Mouse (Mus musculus): ENCODE measurements at regions not wholly inside any gene's neighbourhood (a gene's known extent, or its start where the extent isn't known, plus 50 kb on each side); places are given as distances from the start of the nearest gene placed in this dataset.

DNA sequence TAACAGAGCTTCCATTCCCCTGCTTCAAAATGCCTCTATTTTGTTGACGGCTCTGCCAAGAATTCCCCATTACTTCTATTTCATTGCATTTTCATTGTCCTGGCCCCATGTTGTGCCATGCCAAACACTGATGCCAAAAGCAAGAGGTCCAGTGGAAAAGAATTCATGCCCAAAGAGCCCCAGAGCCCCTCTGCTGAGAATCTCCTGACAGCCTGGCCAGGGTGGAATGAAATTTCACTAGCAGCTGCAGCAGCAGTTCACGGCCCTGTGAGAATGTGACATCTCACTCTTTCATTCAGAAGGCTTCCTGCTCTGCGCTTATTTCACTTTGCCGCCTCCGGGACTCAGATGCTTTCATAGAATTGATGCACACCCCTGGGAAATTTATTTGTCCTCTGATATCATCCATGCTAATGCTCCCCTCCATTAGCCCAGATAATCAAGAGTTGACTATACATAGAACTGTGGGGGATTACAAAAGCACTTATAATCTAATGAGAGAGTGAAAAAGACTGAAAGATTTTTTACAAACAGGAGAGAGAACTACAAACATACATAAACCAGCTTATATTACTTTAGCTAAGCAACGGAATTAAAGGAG is 911.7 kb upstream of the Map3k7 start:
- Histone ChIP-seq H3K9me3 (replicated peaks) (no peaks in the 10 kb centered on the region), H3K36me3 (no peaks in the 10 kb centered on the region), H3K4me2 (no peak overlapping the region), H3K4me3 (no peak overlapping the region), H3K27ac (ENCODE audit: poor library complexity, severe bottlenecking) (no peak overlapping the region), H3K27me3 (replicated peaks) (no peaks in the 10 kb centered on the region), H3K9ac (no peak overlapping the region), H3K4me1 (replicated peaks) (no peaks in the 10 kb centered on the region)
- 79% methylated on average over 6 of the region's 6 CpGs for WGBS
- no peak for ATAC-seq (ENCODE audit: insufficient number of reproducible peaks, low FRiP score)

DNA sequence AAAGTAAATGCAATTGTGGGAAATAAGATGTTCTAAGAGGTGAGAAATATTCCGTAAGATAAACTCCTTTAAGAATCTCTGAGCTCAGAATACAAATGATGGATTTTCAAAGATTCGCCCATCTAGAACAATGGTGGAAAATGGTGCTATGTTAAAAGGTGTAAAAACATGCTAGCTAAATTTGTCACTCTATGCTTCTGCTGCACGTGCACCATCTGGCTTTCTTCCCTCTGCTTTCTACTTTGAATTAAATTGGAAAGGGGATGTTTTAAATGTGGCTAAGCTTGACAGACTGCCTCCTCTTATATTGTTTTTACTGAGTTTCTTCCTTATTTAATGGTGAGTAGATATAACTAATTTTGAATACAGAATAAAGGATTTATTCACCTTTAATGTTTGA is 887.7 kb upstream of the Map3k7 start:
- Histone ChIP-seq H3K4me2 (no peak overlapping the region), H3K9me3 (replicated peaks) (no peaks in the 10 kb centered on the region), H3K36me3 (no peaks in the 10 kb centered on the region), H3K4me1 (replicated peaks) (no peaks in the 10 kb centered on the region), H3K27ac (ENCODE audit: poor library complexity, severe bottlenecking) (no peak overlapping the region), H3K27me3 (replicated peaks) (no peaks in the 10 kb centered on the region), H3K4me3 (no peak overlapping the region), H3K9ac (no peak overlapping the region)
- WGBS = 78% methylated on average over 3 of the region's 3 CpGs
- ATAC-seq (ENCODE audit: insufficient number of reproducible peaks, low FRiP score) = no peak

DNA sequence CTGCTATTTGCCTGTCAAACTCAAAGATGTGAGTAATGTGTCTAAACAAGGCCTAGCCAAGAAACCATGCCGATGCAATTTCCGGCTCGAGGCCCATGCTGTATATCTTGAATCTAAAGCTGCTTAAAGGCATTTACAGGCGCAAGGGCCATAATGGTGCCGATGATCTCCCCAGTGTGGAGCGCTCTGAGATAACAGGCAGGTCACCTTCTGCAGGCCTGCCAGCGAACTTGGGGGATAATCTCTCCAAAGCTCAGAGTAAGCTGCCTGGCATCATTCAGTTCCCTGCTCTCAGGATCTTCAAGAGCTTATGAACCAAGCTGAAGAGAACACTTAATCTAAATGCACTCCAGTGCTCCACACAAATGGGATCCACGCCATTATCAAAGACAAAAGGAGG is 842.3 kb upstream of the Map3k7 start:
- no peaks in the 10 kb centered on the region for H3K27me3 ChIP-seq (replicated peaks)
- 64% methylated on average over 8 of the region's 8 CpGs for WGBS
- no peak for ATAC-seq (ENCODE audit: insufficient number of reproducible peaks, low FRiP score)
- no peaks in the 10 kb centered on the region for H3K36me3 ChIP-seq
- H3K9me3 ChIP-seq (replicated peaks) = no peaks in the 10 kb centered on the region
- H3K4me2 ChIP-seq = no peak overlapping the region
- H3K9ac ChIP-seq = no peak overlapping the region
- H3K4me1 ChIP-seq (replicated peaks) = no peaks in the 10 kb centered on the region
- H3K4me3 ChIP-seq = no peak overlapping the region
- H3K27ac ChIP-seq (ENCODE audit: poor library complexity, severe bottlenecking) = no peak overlapping the region

DNA sequence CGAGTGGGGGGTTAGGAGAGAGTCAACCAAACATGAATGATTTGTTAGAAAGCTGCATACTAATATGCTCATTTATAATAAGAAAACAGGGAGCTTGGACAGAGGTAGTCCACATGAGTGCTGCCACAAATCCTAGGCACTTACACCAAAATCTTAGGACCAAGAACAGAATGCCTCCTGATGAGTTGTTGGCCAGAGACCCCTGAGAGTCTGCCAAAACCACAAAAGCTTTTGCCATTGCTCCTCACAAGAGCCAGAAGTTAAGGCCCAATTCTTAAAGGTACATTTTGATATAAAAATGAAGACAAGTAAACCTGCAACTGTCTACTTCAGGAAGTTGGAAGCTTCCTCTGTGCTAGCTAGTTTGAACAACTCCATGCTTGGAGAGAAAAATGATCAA is 820.7 kb upstream of the Map3k7 start:
- Histone ChIP-seq H3K9me3 (replicated peaks) (no peaks in the 10 kb centered on the region), H3K4me2 (no peak overlapping the region)
- 61% methylated on average over 1 of the region's 1 CpGs for WGBS

DNA sequence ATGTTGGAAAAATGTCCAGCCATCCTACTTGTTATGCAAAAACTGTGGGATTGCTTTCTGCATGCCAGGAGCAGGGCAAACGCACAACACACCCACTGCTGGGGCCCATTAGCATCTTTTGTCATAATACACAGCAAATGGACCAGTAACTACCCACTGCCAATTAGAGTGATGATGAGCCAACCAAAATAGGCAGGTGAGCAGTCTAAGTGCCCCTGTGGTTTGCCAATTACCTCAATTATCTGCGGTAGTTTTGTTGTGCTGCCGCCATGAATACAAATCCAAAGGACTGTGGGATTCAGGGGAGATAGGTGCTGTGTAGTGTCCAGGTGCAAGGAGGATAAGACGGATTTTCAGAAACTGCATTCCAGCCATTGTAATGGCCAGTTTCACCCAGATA is 796.5 kb upstream of the Map3k7 start:
- Histone ChIP-seq H3K27ac (ENCODE audit: poor library complexity, severe bottlenecking) (no peak overlapping the region), H3K4me1 (replicated peaks) (no peaks in the 10 kb centered on the region), H3K27me3 (replicated peaks) (no peaks in the 10 kb centered on the region), H3K36me3 (no peaks in the 10 kb centered on the region), H3K9me3 (replicated peaks) (no peaks in the 10 kb centered on the region), H3K4me3 (no peak overlapping the region), H3K4me2 (no peak overlapping the region), H3K9ac (no peak overlapping the region)
- 79% methylated on average over 4 of the region's 4 CpGs for whole genome bisulfite sequencing
- no peak for ATAC-seq (ENCODE audit: insufficient number of reproducible peaks, low FRiP score)

More for the DNA sequence above, 820.7 kb upstream of the Map3k7 start:
- Histone ChIP-seq H3K27me3 (replicated peaks) (no peaks in the 10 kb centered on the region), H3K4me3 (no peak overlapping the region), H3K9ac (no peak overlapping the region), H3K4me1 (replicated peaks) (no peaks in the 10 kb centered on the region), H3K36me3 (no peaks in the 10 kb centered on the region), H3K27ac (ENCODE audit: poor library complexity, severe bottlenecking) (no peak overlapping the region)
- no peak for ATAC-seq (ENCODE audit: insufficient number of reproducible peaks, low FRiP score)

DNA sequence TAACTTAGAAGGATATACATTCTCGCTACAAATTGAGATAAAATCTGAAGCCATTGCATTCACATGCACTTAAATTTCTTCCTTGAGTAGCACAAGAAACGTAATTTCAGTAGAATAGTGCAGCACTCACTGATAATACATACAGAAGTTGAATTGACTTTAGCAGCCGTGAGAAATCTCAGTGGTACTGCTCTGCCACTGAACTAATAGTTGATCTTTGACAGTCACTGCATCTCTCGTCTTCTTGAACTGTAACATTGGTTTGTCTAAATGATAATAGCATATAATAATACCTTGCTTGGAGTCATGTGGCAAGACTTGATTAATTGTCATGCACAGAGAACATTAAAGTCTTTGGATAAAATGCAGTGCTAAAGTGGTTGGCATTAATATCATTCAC is 795.5 kb upstream of the Map3k7 start:
- no peak overlapping the region for H3K9ac ChIP-seq

DNA sequence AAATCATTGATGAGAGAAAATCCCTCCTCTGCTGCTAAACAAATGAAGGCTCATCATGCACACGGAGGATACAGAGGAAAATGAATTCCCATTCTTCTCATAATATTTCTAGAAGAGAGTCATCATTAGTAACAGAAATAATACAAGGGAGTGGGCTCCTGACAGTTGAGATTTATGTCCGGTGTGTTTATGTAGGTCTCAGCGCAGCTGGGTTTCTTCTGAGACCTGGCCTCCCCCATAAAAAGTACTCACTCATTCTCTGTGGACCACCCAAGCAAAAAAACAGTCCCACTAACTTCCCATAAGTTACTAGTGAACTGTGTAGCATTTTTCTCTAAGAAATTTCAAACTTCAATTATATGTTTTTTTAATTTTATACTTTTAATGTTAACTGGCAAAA is 792.7 kb upstream of the Map3k7 start:
- Histone ChIP-seq H3K36me3 (no peaks in the 10 kb centered on the region), H3K9ac (no peak overlapping the region), H3K9me3 (replicated peaks) (no peaks in the 10 kb centered on the region), H3K4me1 (replicated peaks) (no peaks in the 10 kb centered on the region), H3K4me3 (no peak overlapping the region), H3K4me2 (no peak overlapping the region), H3K27me3 (replicated peaks) (no peaks in the 10 kb centered on the region), H3K27ac (ENCODE audit: poor library complexity, severe bottlenecking) (no peak overlapping the region)
- no peak for ATAC-seq (ENCODE audit: insufficient number of reproducible peaks, low FRiP score)
- WGBS = 81% methylated on average over 3 of the region's 3 CpGs

More for the DNA sequence above, 795.5 kb upstream of the Map3k7 start:
- Histone ChIP-seq H3K4me3 (no peak overlapping the region), H3K27me3 (replicated peaks) (no peaks in the 10 kb centered on the region), H3K36me3 (no peaks in the 10 kb centered on the region), H3K4me1 (replicated peaks) (no peaks in the 10 kb centered on the region), H3K9me3 (replicated peaks) (no peaks in the 10 kb centered on the region), H3K27ac (ENCODE audit: poor library complexity, severe bottlenecking) (no peak overlapping the region), H3K4me2 (no peak overlapping the region)
- WGBS = 66% methylated on average over 4 of the region's 4 CpGs
- ATAC-seq (ENCODE audit: insufficient number of reproducible peaks, low FRiP score) = no peak

DNA sequence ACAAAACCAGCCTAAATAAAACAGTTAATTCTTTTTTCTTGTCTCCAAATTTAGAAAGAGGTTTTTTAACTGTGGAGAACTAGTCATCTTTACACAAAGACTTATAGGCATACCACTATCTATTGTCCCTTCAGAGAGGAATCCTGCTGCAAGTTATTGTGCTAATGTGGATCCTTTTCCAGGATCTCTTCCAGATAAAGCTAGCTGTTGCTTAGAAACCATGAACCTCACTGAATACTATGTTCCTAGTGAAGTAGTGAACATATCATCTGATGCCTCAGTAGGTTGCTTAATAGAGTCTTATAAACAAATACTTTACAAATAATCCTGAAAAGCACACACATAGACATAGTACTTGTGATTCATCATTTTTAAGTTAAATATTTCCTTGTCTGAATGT is 766.0 kb upstream of the Map3k7 start:
- Histone ChIP-seq H3K4me3 (no peak overlapping the region), H3K9ac (no peak overlapping the region), H3K9me3 (replicated peaks) (no peaks in the 10 kb centered on the region), H3K36me3 (no peaks in the 10 kb centered on the region), H3K4me2 (no peak overlapping the region), H3K4me1 (replicated peaks) (no peaks in the 10 kb centered on the region), H3K27ac (ENCODE audit: poor library complexity, severe bottlenecking) (no peak overlapping the region), H3K27me3 (replicated peaks) (no peaks in the 10 kb centered on the region)
- ATAC-seq (ENCODE audit: insufficient number of reproducible peaks, low FRiP score) = no peak

DNA sequence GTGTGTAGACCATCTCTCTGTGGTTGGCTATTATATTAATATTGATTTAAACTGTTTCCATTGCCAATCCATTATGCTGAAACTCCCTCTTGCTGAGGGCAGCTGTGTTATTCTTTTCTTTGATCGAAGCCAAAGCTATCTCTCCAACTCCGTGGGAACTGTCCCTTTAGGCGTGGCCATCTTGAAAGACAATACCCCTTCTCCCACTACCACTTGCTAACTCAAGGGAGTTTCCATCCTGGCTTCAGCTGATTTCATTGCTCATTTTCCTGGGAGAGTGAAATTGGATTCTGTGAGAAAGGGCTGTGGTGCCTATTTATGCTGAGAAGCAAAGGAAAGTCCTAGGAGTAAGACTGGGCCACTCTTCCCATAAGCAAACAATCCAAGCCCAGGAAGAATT is 760.6 kb upstream of the Map3k7 start:
- Histone ChIP-seq H3K27me3 (replicated peaks) (no peaks in the 10 kb centered on the region), H3K9ac (no peak overlapping the region), H3K27ac (ENCODE audit: poor library complexity, severe bottlenecking) (no peak overlapping the region), H3K9me3 (replicated peaks) (no peaks in the 10 kb centered on the region), H3K4me1 (replicated peaks) (no peaks in the 10 kb centered on the region), H3K36me3 (no peaks in the 10 kb centered on the region), H3K4me2 (no peak overlapping the region), H3K4me3 (no peak overlapping the region)
- 66% methylated on average over 3 of the region's 3 CpGs for WGBS
- ATAC-seq (ENCODE audit: insufficient number of reproducible peaks, low FRiP score) = no peak

DNA sequence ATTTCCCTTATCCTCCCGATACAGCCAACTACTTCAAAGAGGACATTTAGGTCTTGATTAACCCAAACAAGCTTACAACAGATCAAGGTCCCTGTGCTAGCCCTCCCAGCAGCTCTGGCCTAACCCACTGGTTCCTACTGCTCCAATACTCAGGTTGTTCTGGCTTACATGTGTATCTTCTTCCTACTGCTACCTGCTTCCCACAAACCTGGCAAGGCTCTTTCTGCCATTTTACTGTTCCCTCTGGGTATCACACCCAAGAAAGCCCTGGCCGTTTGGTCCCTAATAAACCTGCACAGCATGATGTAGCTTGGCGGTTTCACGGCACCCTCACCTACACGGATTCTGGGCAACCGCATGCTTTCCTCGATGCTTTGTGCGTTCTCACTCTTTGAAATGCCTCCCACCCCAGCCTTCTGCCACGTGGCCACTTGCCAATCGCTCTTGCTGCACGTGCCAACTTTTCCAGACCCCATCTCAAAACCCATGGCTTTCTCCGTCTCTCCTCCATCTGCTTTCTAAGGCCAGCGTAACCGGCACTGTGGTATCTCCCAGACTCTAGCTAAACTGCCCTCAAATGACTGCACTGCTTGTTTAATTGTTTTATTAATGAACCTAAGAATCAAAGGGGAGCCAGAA is 758.4 kb upstream of the Map3k7 start:
- no peak for ATAC-seq (ENCODE audit: insufficient number of reproducible peaks, low FRiP score)
- no peak overlapping the region for H3K4me2 ChIP-seq

DNA sequence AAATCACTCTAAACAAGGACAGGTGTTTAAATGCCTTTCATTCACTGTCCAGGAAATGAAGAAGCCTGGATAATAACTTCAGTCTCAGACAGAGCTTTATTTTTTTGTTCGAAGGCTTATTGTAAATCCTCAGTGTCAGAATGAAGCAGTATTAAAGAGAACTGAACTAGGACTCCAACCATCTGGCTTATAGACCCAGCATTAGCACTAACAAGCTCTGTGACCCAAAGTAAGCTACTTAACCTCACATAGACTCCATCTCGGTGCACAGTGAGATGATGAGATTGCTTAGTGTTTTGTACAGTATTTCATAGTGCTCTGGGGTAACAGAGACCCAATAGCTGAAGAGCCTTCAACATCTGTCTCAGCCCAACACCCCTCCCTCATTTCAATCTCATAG is 738.2 kb upstream of the Map3k7 start:
- Histone ChIP-seq H3K9ac (no peak overlapping the region), H3K4me1 (replicated peaks) (no peaks in the 10 kb centered on the region), H3K27me3 (replicated peaks) (no peaks in the 10 kb centered on the region), H3K4me2 (no peak overlapping the region), H3K36me3 (no peaks in the 10 kb centered on the region), H3K9me3 (replicated peaks) (no peaks in the 10 kb centered on the region), H3K27ac (ENCODE audit: poor library complexity, severe bottlenecking) (no peak overlapping the region), H3K4me3 (no peak overlapping the region)
- WGBS = 76% methylated on average over 2 of the region's 2 CpGs
- no peak for ATAC-seq (ENCODE audit: insufficient number of reproducible peaks, low FRiP score)

More for the DNA sequence above, 758.4 kb upstream of the Map3k7 start:
- no peaks in the 10 kb centered on the region for H3K27me3 ChIP-seq (replicated peaks)
- H3K36me3 ChIP-seq = no peaks in the 10 kb centered on the region
- H3K4me3 ChIP-seq = no peak overlapping the region
- H3K27ac ChIP-seq (ENCODE audit: poor library complexity, severe bottlenecking) = no peak overlapping the region
- no peak overlapping the region for H3K9ac ChIP-seq
- WGBS = 83% methylated on average over 14 of the region's 14 CpGs
- no peaks in the 10 kb centered on the region for H3K9me3 ChIP-seq (replicated peaks)
- no peaks in the 10 kb centered on the region for H3K4me1 ChIP-seq (replicated peaks)
